Mouse (Mus musculus): Measurements from ENCODE around the gene Gpr174. TPM values are rescaled to one million over a fixed set of nuclear protein-coding genes. Genes with fewer than 3 reads are reported as not detected.

Gene Gpr174
- polyA plus RNA-seq, 1 experiment from 2014 or later = 0.04 TPM

DNA sequence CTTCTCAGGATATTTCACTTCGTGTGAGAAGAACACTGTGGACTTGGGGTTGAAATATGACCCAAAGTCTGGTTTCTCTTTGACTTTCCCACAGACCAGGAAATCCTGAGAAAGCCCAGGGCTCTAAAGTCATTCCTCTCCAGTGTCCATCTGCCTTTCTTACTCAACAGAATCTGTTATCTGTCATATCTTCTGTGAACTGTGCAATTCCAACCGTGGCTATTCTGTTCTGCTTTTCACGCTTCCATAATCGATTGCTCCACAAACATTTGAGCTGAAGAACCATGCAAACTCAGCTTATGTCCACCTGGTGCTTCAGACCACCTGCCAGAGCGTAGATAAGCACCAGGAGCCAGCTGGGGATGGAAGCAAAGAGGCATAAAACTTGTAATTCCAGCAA lies 56.9 kb downstream of the Gpr174 start:
- no peak overlapping the region for H3K27ac ChIP-seq
- no peaks in the 10 kb centered on the region for H3K4me1 ChIP-seq
- H3K4me3 ChIP-seq = no peak overlapping the region
- no peak overlapping the region for H3K4me2 ChIP-seq (replicated peaks)
- H3K9me3 ChIP-seq = no peaks in the 10 kb centered on the region
- WGBS = 53% methylated on average over 5 of the region's 5 CpGs
- H3K36me3 ChIP-seq = no peaks in the 10 kb centered on the region
- H3K9ac ChIP-seq = no peak overlapping the region
- H3K27me3 ChIP-seq (replicated peaks) = no peaks in the 10 kb centered on the region
- ATAC-seq (ENCODE audit: low FRiP score, low read depth) = no peak

DNA sequence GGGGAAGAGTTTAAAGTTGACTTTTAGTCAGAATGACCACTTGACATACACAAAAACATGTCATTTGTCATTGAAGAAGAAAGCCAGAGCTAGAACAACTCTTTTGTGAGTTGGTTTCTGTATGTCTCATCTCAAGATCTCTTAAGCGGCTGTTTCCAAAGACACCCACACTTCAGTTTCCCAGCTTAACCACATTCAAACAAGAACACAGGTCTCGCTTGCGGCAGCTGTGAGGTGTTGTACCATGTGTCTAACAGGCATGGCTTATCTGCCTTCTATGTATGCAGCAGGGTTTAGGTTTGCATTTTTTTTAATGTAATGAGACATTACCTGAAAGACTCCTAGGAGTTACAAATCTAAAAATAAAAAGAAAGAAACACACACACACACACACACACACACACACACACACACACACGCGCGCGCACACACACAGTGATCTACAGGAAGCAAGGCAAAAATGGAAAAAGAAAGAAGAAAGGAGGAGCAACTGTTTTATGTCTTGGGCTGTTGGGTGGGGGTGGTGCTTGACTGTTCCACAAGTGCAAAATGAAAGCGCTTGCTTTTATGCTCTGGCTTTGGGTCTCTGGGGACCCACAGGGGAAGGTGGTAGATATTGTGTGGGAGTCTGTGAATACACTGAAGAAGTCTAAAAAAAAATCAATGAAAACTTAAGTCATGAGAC lies 70.2 kb downstream of the Gpr174 start:
- H3K4me2 ChIP-seq (replicated peaks) = no peak overlapping the region
- no peak for ATAC-seq (ENCODE audit: low FRiP score, low read depth)
- 90% methylated on average over 8 of the region's 8 CpGs for WGBS

DNA sequence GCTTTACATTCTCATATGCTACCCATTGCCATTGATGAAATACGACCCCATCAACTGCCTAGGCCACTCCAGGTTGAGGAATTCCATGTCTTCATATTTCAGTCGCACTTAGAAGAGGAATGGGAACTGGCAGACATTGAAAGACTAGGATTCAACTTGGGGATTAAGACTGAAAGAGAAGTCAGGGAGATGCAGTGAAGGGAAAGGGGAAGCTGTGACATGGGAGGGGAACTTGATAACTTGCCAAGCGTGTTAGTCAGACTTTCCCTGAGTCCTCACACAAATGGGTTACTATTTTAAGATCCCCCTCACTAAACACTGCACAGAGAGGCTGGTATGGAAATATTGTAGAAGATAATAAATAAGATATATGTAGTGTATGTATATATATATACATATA lies 74.2 kb downstream of the Gpr174 start:
- Histone ChIP-seq H3K27me3 (replicated peaks) (no peaks in the 10 kb centered on the region), H3K9ac (no peak overlapping the region), H3K36me3 (no peaks in the 10 kb centered on the region), H3K4me3 (no peak overlapping the region), H3K4me1 (no peaks in the 10 kb centered on the region), H3K9me3 (no peaks in the 10 kb centered on the region), H3K27ac (no peak overlapping the region), H3K4me2 (replicated peaks) (no peak overlapping the region)
- WGBS = 88% methylated on average over 3 of the region's 3 CpGs
- ATAC-seq (ENCODE audit: low FRiP score, low read depth) = no peak

More for the DNA sequence above, 70.2 kb downstream of the Gpr174 start:
- no peak overlapping the region for H3K4me3 ChIP-seq
- H3K4me1 ChIP-seq = no peaks in the 10 kb centered on the region
- no peaks in the 10 kb centered on the region for H3K36me3 ChIP-seq
- H3K9me3 ChIP-seq = no peaks in the 10 kb centered on the region
- no peaks in the 10 kb centered on the region for H3K27me3 ChIP-seq (replicated peaks)
- no peak overlapping the region for H3K27ac ChIP-seq
- H3K9ac ChIP-seq = no peak overlapping the region

DNA sequence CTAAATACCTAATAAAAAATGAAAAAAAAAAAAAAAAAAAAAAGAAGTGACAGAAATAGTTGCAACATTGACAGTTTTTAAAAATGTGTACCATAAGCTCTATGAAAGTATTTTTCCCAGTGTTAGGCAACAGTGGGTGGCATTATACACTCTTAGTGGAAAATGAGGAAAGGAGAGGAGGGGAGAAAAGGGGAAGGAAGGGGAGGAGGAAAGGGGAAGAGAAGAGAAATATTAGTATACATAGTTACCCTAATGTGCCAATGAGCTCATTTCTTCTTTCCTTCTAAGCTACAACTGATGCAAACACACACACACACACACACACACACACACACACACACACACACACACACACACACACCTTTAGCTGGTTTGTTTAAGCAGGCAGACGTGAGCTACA lies 80.9 kb downstream of the Gpr174 start:
- H3K27me3 ChIP-seq (replicated peaks) = no peaks in the 10 kb centered on the region
- no peak overlapping the region for H3K4me3 ChIP-seq
- H3K9me3 ChIP-seq = no peaks in the 10 kb centered on the region
- no peaks in the 10 kb centered on the region for H3K4me1 ChIP-seq
- H3K27ac ChIP-seq = no peak overlapping the region
- no peaks in the 10 kb centered on the region for H3K36me3 ChIP-seq
- ATAC-seq (ENCODE audit: low FRiP score, low read depth) = no peak
- no peak overlapping the region for H3K4me2 ChIP-seq (replicated peaks)
- no peak overlapping the region for H3K9ac ChIP-seq
- WGBS = 82% methylated on average over 1 of the region's 1 CpGs

DNA sequence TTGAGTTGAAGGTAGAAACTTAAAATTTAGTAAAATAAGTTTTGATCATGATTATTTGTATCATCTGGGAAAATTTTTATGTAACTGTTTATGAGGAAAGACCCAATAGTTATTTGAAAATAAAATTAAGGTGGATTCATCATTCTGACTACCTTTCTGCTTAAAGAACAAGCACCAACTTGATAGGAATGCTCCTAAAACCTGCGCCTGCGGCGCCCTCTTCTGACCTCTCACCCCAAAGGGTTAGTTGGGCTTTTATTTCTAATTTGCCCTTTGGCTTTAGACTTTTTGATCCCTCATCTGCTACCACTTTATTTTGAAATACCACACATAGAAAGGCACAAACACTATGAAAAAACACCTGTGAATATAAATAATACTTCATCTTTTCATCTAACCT lies 86.3 kb downstream of the Gpr174 start:
- no peak overlapping the region for H3K9ac ChIP-seq
- H3K27ac ChIP-seq = no peak overlapping the region
- 67% methylated on average over 3 of the region's 3 CpGs for WGBS
- H3K4me2 ChIP-seq (replicated peaks) = no peak overlapping the region
- no peaks in the 10 kb centered on the region for H3K9me3 ChIP-seq
- H3K36me3 ChIP-seq = no peaks in the 10 kb centered on the region
- ATAC-seq (ENCODE audit: low FRiP score, low read depth) = no peak
- H3K4me3 ChIP-seq = no peak overlapping the region
- no peaks in the 10 kb centered on the region for H3K27me3 ChIP-seq (replicated peaks)
- H3K4me1 ChIP-seq = no peaks in the 10 kb centered on the region

Other genes with a start within 250 kb of the Gpr174 start
- gene P2ry10, start 167.4 kb upstream of the Gpr174 start, polyA plus RNA-seq (2016; fragmentation: Nextera tagmentation; extraction: Ambion mirVana) = not detected in 2 replicates
- gene P2ry10b, start 107.0 kb upstream of the Gpr174 start, polyA plus RNA-seq (2016; fragmentation: Nextera tagmentation; extraction: Ambion mirVana) = 0.33 and 0.71 TPM in 2 replicates
- gene Itm2a, start 147.5 kb downstream of the Gpr174 start, polyA plus RNA-seq (2016; fragmentation: Nextera tagmentation; extraction: Ambion mirVana) = 187 and 196 TPM in 2 replicates